Mouse (Mus musculus) activated CD4-positive, CD25-positive, alpha-beta regulatory T cell, adult 4 months (primary cell): Measurements from ENCODE around the gene Nkx1-2. TPM values are rescaled to one million over a fixed set of nuclear protein-coding genes. Genes with fewer than 3 reads are reported as not detected.

ENCODE experiments used
- ATAC-seq: one replicate; pipeline ENCODE4 v1.8.0; 2017
- polyA plus RNA-seq, 2 experiments: library from polyadenylated mRNA; unstranded; fragments of 100-300 nt; shearing (Covaris generic); gene quantifications; one replicate each; pipeline ENCODE4 v1.2.1; 2017

Gene Nkx1-2
- polyA plus RNA-seq, 2 experiments from 2014 or later = not detected

DNA sequence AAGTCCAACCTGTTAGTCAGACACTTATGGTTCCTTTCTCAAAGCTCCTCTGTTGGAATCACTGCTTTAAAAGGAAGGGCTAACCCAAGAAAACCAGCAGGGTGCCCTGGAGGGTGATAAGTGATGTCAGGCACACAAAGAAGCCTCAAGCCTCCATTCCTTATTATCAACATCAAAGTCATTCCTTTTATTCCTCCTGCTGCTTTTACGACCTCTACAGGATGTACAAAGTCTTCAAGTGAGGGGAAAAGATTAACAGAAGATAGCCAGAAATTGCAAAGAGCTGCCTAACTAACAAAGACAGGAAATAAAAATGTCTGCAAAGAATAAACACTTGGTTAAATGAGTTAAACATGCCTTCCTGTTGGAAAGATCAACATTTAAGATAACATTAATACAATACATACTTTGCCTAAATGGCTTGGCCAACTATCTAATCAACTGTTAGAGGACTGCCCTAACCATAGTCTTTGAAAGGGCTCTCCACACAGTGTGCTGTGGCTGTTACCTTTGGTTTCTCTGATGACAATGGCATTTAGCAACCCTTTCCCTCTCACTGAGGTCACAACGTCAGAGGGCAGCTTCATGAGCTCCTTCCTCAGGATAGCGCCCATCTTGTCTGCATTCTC lies 40.2 kb downstream of the Nkx1-2 start:
- ATAC-seq = no peak

DNA sequence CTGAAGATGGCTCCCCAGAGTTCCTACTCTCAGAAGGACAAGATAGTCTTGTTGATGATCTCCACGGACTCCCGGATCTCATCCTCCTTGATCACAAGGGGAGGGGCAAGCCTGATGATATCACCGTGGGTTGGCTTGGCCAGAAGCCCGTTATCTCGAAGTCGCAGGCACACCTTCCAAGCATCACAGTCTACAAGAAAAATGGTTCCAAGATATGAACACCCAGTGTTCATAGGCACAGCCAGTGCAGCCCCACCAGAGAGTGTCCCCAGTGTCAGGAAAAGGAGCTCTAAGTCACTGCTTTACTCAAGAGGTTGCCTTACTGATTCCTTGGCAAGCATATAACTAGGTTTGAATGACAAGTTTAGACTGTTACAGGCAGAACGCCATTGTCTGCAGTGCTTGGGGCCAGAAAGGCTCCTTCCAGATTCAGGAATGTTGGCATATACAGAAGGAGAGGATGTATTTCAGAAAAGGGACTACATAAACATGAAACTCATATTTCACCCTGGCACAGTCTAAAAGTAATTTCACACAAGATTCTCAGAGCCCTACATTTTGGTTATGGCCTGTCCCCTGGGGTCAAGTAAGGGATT lies 41.2 kb downstream of the Nkx1-2 start:
- no peak for ATAC-seq

DNA sequence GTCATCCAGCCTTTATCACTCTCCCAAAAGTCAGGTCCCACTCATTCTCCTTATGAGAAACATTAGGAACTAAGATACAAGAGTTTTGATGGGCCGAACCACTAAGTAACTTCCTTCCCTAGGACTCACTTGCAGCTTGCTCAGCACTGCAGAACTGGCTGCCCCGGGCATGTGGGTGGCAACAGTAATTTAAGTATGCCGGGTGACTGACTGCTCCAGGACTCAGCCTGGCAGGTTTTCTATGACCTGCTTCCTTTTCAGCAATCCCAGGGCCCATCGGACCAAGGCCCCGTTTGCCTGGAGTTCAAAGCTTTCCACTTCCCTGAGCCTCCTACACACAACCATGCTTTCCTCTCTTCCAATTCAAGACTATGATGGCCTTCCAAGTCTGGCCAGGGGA lies 42.9 kb downstream of the Nkx1-2 start:
- ATAC-seq = no peak

DNA sequence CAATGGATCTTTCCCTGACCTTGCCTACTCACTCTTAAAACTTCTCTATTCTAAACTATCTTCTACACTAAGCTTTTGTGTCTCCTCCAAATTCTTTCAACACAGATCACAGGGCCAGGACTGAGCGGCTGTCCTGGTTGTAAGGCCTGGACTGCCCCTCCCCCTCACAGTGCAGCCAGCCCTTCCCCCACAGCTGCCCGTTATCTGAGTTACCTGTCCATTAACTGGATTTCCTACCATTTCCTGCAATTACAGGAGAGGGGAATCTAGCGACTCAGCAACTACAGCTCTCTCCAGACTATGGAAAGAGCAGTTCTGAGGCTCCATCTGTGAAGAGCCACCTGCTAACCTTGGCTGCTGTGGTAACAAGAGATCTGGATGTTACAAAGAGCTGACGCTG lies 43.5 kb downstream of the Nkx1-2 start:
- no peak for ATAC-seq

DNA sequence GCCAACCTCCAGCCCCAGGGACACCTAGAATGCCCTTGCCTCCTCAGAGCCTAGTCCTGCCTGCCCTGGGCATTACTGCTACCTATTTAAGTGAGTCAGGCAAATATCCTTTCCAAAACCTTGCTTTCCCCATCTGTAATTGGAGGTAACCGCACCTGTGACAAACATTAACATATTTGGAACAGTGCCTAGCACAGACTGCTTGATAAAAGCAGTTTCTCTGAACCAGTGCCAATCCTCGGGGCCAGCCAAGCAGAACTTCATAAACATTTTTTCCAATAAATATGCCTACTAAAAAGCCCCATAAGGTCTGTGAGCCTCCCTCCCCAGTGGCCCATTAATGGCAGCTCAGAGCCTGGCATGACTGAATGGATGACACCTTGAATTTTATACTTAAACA lies 45.3 kb downstream of the Nkx1-2 start:
- no peak for ATAC-seq

DNA sequence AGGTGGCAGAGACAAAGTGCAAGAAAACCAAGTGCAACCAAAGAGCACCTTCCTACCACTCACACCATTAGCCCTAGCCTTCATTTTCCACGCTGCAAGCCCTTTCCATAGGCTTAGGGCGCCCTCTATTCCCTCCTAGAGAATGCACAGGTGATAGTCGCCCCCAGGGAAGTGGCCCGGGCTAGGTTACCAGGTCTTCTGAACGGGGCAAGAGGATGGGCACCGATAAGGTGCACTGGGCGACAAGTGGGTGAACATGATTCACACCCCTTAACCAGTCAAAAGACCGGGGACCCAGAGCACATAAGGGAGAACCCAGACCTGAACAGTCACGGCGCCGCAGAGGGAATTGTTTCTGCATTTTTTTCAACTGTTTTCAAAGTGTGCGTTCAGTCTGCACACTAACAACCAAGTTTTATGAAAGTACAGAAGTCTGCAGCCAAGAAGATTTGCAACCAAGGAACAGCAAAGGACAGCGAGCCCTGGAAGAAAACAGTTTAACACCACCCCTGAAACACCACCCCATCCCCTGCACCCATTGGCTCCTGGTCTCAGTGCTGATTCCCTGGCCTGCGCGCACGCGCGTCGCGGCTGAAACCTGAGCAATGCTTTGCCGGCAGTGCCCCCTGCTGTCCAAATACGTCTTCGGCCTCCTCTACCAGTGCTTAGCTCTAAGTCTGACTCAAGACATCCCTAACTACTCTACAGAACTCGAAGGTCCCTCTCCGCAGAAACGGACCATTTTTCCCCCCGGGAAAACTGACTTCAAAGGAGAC lies 47.9 kb downstream of the Nkx1-2 start:
- ATAC-seq = peak; percentile 92

DNA sequence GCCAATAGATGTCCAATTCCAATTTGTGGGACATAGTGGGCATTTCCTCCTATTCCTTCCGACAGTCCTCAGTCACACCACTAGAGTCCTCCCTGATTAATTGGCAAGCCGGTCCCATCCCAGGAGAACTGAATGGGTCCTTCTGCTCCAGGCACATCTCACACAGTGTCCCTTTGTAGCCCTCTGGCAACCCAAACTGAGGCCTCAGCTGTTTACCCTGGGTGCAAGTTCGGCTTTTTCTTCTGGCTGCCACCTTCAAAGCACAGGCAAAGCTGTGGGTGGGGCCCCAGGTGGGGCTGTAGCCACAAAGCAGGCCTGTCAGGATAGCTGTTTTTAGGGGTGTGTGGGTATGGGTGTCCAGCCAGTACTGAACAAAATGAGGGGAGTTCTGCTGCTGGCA lies 52.3 kb downstream of the Nkx1-2 start:
- ATAC-seq = no peak

Other genes starting within 250 kb of the Nkx1-2 start
- 10 to 100 TPM; 78.7 to 79.0 TPM for gene Oat, start 23.2 kb downstream of the Nkx1-2 start, polyA plus RNA-seq
- 1 to 10 TPM; 4.2 to 4.6 TPM for gene Lhpp, start 11.0 kb upstream of the Nkx1-2 start, polyA plus RNA-seq
- gene Fam53b, start 214.2 kb upstream of the Nkx1-2 start, polyA plus RNA-seq = 10 to 100 TPM; 78.0 to 82.5 TPM